Mouse (Mus musculus) fibroblast of lung, adult 2 months (primary cell): ENCODE data around the gene Cdk14.

ENCODE experiments used
- DNase-seq: peaks from one replicate; pipeline ENCODE4 v3.0.0-alpha.2; 2011; ENCODE audit warnings: low read depth

The Cdk14 gene

GRCm38 (mm10) chr5:4851934-4852710, 568.0 kb downstream of the Cdk14 start:
- no peak for DNase-seq

- DNase-seq, result no peak
Observed at GRCm38 (mm10) chr5:4851245-4851933, 568.7 kb downstream of the Cdk14 start.

- DNase-seq, result no peak
Observed at GRCm38 (mm10) chr5:4834819-4835480, 585.2 kb downstream of the Cdk14 start.

- no peak for DNase-seq
Observed at GRCm38 (mm10) chr5:4833940-4834339, 586.2 kb downstream of the Cdk14 start.

- DNase-seq, result no peak
Observed at GRCm38 (mm10) chr5:4826886-4827285, 593.2 kb downstream of the Cdk14 start.

- peak; percentile 76 for DNase-seq
Observed at GRCm38 (mm10) chr5:4825951-4826350, 594.2 kb downstream of the Cdk14 start.

- no peak for DNase-seq
Observed at GRCm38 (mm10) chr5:4825076-4825475, 595.0 kb downstream of the Cdk14 start.

GRCm38 (mm10) chr5:4824171-4824570, 595.9 kb downstream of the Cdk14 start:
- DNase-seq, result no peak

- DNase-seq, result no peak
Observed at GRCm38 (mm10) chr5:4822041-4822440, 598.1 kb downstream of the Cdk14 start.

- no peak for DNase-seq
Observed at GRCm38 (mm10) chr5:4821368-4821771, 598.7 kb downstream of the Cdk14 start.

- no peak for DNase-seq
Observed at GRCm38 (mm10) chr5:4816981-4817380, 603.1 kb downstream of the Cdk14 start.

- no peak for DNase-seq
Observed at GRCm38 (mm10) chr5:4814465-4815204, 605.5 kb downstream of the Cdk14 start.

GRCm38 (mm10) chr5:4813357-4813756, 606.8 kb downstream of the Cdk14 start:
- no peak for DNase-seq

- DNase-seq, result no peak
Observed at GRCm38 (mm10) chr5:4812036-4812729, 607.9 kb downstream of the Cdk14 start.

- no peak for DNase-seq
Observed at GRCm38 (mm10) chr5:4805228-4805627, 614.9 kb downstream of the Cdk14 start.

- no peak for DNase-seq
Observed at GRCm38 (mm10) chr5:4803708-4804107, 616.4 kb downstream of the Cdk14 start.

- DNase-seq, result peak; percentile 24
Observed at GRCm38 (mm10) chr5:4801971-4802370, 618.1 kb downstream of the Cdk14 start.

GRCm38 (mm10) chr5:4801096-4801850, 618.8 kb downstream of the Cdk14 start:
- no peak for DNase-seq

- no peak for DNase-seq
Observed at GRCm38 (mm10) chr5:4791219-4791618, 628.9 kb downstream of the Cdk14 start.

- DNase-seq, result no peak
Observed at GRCm38 (mm10) chr5:4790265-4790664, 629.8 kb downstream of the Cdk14 start.

- peak; percentile 53 for DNase-seq
Observed at GRCm38 (mm10) chr5:4788484-4788883, 631.6 kb downstream of the Cdk14 start.
